Mouse (Mus musculus): Measurements from ENCODE around the gene Ror2. TPM values are rescaled to one million over a fixed set of nuclear protein-coding genes. Genes with fewer than 3 reads are reported as not detected.
A peak's percentile ranks its signal among the peaks of the same experiment; 100 is the strongest.

The Ror2 gene
- total RNA-seq, 2 experiments from 2014 or later: 4.4 to 5.4 TPM

DNA sequence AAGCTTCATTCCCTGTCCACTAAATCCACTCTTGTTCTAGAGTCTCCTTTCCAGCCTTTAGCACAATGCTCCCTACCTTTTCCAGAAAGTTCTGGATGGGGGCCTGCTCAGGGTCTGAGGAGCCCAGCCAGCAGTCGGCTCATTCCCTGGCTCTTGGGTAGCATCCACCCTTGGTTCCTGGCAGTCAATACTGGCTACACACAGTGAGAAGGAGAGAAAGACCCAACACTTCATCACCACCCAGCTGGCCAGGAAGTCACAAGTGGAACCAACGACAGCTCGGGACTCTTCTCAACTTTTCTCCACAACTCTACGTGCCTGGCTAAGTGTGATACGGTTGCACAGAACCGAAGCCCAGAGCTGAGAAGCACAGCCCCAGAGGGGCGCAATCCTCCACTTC is 86.7 kb downstream of the Ror2 start:
- intact Hi-C loops (cut with DNase I): no loop called here

DNA sequence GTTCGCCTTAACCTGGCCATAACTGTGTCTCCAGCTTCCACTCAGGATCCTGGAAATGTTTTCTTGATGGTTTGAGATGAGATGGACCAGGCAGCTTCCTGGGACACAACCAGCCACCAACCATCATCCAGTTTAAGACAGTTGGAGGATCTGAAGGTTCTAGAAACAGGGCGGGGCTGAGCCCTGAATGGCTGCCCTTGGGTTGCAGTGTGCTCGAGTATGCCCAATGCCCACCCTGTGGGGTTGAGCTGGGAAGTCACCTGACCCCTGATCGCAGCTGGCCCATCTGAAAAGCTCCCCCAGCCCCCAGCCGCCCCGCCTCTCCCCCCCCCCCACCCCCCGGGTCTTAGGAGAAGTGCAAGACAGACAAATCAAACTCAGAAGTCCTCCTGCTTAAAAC is 89.2 kb downstream of the Ror2 start:
- intact Hi-C loops (cut with DNase I): no loop called here
- DNase-seq: no peak

More for the DNA sequence above, 86.7 kb downstream of the Ror2 start:
- no peak for DNase-seq

DNA sequence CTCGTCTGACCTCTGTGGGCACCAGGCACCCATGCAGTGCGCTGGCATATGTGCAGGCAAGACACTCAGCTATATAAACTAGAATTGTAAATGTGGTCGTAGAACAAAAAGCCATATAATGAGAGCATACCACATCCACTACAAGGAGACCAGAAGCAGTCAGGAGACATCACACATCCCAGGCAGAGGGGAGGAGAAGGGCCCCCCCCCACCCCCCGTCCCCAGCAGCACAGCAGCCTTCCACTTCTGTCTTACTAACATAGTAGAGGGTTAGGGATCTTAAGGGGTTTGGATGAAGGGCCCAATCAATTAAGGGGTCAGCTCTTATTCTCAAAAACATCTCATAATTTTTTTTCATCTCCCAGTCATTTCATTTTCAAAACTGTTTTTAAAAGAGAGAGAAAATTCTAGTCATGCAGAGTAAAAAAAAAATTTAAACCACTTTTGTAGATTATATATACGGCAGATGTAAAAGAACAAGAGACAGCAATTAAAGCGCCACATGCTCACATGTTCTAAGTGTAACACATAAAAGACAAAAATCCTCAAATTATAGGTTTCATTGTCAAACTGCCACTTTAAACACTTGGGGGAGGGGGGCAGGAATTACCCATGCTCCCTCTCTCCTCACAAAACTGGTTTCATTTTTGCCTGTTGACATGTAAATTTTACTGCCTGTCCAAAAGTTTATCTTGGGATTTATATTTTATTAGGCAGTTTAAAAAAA is 89.8 kb downstream of the Ror2 start:
- no peak for DNase-seq
- intact Hi-C loops (cut with DNase I): no loop called here

DNA sequence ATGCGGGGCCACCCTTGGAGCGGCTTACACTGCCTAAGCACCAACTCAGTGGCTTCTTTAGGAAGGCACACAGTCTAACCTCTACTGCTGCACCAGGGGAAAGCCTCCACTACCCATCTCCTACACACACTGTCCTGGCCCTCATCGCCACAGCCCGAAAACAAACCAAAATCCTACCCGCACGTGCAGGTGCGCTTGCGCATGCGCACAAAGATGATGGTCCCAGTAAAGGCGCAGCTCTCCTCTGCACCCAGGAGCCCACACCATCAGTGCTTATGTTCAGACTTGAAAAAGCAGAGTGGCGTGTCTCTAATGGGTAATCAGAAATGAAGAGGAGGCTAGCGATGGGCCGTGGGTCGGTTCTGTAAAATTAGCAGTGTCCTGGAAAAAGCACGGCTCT is 91.6 kb downstream of the Ror2 start:
- intact Hi-C loops (cut with DNase I): no loop called here
- DNase-seq: no peak

DNA sequence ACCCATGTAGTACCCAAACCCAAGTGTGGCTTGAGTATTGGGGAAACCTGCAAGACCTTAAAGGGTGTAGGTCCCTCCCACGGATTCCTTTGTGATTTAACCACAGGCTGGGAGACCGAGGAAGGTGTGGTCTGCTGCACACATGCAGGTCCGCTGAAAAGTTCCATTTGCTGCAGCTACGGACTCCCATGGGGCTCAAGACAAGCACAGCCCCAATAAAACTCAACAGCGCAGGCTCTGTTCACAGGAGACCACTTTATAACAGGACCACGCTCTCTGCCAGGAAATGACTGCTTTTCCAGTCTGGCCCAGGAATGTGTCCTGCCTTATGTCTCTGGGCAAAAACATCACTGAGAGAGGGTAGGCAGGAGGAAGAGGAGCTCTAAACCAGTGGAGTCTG is 92.2 kb downstream of the Ror2 start:
- intact Hi-C loops (cut with DNase I): no loop called here
- no peak for DNase-seq

DNA sequence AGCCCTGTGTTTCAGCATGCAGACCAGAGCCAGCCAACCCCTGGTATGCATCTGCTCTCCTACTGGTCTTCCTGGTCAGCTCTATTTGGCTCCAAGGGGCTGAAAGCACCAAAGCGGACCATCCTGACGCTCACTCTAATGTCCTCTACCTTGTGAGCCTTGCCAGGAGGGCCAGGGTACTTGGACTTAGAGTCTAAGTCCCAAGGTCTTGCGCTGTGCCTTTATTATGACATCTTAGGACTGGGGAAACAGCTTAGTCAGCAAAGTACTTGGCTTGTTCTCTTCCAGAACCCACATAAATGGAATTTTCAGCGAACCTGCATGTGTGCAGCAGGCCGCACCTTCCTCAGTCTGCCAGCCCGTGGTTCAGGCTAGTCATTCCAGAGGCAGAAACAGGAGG is 93.6 kb downstream of the Ror2 start:
- DNase-seq: no peak
- intact Hi-C loops (cut with DNase I): no loop called here

DNA sequence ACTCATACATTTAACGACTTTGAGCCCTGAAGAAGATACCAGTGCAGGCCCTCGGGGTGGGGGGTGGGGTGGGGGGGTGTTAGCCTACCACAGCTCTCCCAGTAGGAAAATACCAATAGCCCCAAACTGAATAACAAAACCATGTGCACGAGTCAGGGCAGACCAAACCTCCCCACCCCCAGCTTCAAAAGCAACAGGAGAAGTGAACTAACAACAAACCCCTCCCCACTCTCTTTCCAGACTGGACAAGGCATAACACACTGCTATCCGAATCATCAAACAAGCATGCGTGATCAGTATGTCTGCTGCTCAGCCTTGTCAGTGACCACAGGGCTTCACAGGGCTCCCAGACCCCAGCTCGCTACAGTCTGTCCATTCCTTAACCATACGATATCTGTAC is 94.3 kb downstream of the Ror2 start:
- intact Hi-C loops (cut with DNase I): no loop called here
- DNase-seq: no peak

DNA sequence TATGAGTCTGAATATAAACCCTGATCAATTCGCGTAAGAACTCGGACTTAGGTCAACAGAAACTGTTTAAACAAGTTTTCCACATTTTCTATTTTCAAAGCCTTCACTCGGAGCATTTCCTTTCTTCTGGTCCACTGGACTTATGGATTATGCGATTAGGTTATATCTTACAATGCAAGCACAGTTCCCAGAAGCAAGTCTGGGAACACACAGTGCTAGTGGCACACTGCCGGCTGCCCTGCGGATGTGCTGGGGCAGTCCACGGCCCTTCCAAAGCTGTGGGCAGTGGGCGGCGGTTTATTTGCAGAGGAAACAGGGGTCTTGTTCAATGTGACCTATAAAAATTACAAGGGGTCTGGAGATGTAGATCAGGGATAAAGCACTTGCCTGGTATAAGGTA is 97.0 kb downstream of the Ror2 start:
- intact Hi-C loops (cut with DNase I): no loop called here
- DNase-seq: no peak

DNA sequence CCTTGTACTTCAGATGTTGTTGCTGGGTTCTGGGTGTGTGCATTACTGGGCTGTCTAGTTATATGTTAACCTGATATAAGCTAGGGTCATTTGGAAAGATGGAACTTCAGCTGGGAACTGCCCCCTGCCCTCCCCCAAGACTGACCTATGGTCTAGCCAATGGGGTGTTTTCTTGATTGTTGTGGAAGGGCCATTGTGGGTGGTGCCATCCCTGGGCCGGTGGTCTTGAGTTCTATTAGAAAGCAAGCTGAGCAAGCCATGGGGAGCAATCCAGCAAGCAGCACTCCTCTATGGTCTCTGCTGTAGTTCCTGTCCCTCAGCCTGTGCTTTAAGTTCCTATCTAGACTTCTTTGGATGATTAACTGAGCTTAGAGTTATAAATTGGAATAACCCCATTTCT is 101.1 kb downstream of the Ror2 start:
- DNase-seq: no peak
- intact Hi-C loops (cut with DNase I): no loop called here

DNA sequence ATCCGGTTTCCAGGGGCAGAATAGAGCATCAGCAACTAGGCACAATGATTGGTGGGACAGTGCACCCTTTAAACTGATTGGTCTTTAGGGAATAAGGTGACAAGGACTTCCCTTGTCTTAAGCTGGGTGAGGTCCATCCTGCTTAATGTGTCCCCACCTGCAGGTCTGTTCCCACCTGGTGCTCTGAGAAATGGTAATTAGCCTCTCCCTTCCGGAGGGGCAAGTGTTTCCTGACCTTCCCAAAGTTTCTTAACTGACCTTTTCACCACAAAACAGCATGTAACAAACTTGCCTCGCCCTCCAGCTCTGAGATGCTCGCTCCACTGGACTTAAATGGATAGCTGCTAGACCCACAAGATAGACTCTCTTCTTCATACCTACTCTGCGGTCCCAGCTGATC is 101.8 kb downstream of the Ror2 start:
- DNase-seq: no peak
- intact Hi-C loops (cut with DNase I): no loop called here

DNA sequence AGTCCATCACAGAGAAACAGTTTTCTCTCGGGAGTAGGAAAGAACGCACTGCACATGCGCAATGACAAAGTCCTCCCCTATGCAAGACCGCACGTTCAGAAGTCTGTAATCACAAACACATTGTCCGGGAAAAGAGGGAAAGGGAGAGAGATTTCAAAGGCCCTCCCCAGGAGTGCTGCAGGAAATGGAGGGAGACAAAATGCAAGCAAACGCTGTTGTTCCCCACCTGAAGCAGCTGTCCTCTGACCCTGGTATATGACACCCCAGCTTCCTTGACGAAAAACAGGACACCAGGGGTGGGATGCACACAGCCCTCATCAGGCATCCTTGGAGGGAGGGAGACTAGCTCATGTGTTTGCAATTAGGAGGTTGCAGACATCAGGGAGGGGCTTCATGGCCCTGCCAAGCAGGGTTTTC is 102.8 kb downstream of the Ror2 start:
- intact Hi-C loops (cut with DNase I): no loop called here
- no peak for DNase-seq

DNA sequence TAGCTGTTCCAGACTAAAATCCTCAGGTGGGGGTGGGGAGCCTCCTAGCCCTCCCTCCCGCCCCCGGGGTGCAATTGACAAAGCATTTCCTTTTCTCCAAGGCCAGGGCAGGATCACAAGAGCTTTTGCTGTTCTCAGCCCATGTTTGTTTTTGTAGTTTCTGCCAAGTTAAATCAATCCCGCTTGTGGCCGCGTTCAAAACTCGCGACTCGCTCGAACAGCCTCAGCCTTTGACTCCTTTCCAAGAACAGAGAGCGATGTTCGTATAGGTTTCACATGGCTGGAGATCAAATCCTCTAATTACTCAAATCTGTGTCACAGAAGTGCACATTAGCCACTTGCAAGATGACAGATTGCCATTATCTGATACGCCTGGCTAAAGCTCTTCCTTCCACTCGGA is 107.3 kb downstream of the Ror2 start:
- intact Hi-C loops (cut with DNase I): no loop called here
- DNase-seq: peak; percentile 24

DNA sequence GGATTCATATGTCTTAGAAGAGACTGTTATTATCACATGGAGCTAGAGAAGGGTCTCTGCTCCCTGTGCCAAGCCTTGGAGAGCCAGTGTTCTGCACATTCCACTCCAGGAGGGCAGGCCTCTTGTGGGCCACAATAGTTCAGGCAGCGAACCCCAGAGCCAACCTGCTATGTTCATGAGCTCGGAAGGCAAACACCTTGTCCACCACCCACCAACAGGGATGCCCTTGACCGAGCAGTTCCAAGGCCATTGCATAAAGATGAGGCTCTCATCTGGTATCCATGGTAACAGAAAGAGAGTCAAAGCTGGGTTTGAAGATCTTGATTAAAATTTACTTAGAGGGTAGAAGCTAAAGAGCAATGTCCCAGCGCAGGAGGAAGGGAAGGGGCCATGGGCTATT is 107.8 kb downstream of the Ror2 start:
- no peak for DNase-seq
- intact Hi-C loops (cut with DNase I): no loop called here

DNA sequence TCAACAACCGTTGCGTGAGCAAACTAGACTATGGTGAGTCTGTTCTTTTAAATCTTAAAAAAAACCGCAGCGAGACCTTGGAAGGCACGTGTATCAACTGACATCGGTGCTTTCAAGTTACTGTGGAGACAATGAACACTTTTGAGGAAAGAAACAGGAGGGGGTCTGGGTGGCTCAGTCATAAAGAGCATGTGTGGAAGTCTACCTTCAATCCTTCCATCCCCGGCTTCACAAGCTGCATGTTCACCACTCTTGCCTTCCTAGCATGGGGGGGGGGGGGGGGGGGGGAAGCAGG is 108.6 kb downstream of the Ror2 start:
- intact Hi-C loops (cut with DNase I): no loop called here
- DNase-seq: no peak

DNA sequence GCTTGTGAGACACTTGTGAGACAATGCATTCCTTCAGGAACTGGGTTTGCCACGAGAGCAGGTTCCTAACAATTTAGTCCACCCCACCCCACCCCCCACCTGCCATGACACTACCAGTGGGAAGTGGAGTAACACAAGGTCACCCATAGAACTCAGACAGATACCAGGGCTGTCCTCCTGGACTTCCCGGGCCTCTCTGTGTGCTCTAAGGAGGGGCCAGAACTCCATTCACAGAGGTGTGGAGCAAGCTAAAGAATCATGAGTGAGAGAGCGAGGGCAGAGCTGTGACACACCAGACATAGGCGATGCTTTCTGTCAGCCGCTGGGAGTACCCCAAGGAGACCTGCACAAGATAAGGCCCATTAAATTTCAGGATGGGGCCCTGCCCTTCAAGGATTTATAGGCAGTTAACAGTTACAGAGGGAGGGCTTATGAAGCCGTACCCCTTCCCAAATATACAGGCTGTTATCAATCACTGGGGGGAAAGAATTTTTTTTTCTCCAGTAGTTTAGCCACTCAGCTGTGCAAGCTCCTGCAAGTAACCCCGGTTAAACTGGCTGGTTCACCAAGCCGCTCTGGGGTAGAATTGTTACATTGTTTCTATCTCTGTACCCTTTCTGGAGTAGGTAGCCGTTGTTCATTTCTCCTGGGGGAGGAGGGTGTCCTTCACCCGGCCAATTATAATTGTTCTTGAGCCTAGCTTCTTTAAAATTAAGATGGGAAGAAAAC is 109.1 kb downstream of the Ror2 start:
- DNase-seq: no peak
- intact Hi-C loops (cut with DNase I): no loop called here

DNA sequence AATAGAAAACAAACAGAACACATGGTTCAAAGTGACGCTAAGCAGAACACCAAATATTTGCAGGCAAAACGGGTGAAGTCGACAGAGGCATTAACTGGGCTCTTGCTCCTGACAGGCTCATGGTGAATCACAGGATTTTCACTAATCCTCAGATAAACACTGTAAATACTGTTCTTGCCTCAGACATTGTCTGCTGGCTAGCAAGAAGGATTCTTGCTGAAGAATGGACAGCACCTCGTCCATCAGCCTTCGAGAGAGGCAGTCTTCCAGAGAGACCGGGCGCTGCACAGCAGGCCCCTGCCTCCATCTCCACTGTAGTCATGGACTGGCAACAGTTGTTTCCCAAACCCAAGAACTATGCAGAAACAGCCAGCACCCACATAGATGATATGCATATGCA is 110.9 kb downstream of the Ror2 start:
- intact Hi-C loops (cut with DNase I): no loop called here
- no peak for DNase-seq

DNA sequence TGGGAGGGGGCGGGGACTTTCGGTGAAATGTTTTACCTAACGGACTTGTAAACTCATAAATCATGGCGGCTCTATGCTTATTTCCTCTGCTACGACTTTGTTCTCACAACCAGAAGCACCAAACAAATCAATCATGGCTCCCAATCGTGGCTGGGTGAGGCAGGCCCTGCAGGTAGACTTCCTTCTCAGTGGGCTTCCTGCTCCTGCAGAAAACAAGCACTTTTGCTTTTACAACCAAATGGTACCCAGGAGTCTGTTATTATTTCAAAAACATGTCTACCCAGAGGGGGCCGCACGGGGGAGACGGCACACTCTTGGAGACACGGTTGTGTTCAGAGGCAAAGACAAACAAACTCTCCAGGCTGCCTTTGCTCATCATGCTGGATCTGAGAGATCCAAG is 122.3 kb downstream of the Ror2 start:
- no peak for DNase-seq
- intact Hi-C loops (cut with DNase I): no loop called here

DNA sequence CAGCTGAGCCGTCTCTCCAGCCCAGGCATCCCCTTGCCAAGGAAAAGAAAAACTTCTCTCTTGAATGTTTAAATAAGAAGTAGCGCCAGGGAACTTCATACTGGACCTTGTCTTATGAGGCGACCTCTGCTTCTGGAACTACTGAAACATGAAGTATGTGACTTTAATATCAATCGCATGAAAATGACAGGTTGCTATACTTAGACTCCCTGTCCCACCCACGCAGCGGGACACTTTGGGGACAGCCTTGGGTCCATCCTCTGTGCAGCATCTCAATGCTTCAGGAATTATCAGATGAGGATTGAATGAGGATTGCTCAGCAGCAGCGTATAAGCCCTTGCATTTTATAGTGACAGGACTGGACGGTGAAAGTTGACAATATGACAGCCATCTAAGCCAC is 122.9 kb downstream of the Ror2 start:
- no peak for DNase-seq
- intact Hi-C loops (cut with DNase I): no loop called here

DNA sequence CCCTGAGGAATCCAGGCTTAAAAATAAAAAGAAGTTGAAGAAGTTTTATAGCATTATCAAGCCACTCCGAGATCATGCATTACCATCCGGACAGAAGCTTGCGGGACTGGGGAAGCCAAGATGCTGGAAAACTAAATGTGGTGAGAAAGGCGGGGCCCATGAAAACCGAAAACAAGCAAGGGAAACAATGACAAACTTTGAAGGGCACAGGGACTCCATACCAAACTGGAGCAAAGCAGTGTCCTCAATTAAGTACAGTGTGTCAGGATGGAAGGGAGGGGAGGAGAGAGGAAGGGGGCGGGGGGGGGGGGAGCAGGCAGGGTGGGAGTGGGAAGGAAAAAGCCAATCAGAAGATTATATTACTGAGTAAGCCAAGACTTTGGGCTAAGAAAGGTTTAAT is 126.4 kb downstream of the Ror2 start:
- DNase-seq: no peak
- intact Hi-C loops (cut with DNase I): no loop called here

DNA sequence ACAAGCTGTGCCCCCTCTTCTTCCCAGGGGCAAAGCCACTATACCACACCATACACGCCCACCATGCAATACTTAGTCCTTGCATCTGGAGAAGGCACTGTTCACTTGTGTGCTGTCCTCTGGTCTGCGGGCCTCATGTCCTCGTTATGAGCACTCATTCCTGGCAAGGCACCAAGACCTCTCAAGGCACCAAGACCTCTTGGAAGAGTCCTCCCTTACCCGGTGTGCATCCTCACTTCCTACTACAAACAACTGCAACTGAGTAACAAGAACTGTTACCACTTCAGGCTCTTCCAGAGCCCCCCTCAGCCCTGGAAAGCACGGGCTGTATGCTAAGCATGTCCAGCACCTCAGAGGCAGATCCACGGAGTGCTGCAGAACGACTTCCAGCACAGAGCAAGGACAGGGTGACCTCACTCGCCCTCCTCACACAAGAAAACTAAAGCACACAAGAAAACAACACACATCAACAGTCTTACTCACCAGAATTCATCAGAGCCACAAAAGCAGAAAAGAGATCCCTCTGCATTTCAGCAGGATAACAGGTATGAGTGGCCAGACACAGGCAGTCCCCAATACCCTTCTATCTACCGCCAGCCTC is 127.4 kb downstream of the Ror2 start:
- DNase-seq: no peak
- intact Hi-C loops (cut with DNase I): no loop called here

DNA sequence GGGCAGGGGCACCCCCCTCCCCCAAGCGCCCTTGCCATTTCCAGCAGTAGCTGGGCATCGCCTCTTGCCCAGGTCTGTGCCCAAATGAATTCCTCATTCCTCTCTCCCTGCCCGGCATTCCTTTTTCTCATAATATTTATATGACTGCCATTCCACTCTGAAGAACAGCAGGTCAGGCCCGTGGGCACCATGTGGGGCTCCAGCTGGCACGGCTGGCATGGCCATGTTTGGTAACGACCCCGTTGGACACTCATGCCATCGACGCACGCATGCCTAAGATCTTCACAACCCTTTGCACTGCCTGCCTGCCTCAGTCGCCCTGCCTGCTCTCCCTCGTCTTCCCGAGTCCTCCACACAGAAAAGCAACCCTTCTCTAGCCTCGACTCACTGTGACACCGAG is 129.0 kb downstream of the Ror2 start:
- intact Hi-C loops (cut with DNase I): no loop called here
- peak; percentile 37 for DNase-seq

DNA sequence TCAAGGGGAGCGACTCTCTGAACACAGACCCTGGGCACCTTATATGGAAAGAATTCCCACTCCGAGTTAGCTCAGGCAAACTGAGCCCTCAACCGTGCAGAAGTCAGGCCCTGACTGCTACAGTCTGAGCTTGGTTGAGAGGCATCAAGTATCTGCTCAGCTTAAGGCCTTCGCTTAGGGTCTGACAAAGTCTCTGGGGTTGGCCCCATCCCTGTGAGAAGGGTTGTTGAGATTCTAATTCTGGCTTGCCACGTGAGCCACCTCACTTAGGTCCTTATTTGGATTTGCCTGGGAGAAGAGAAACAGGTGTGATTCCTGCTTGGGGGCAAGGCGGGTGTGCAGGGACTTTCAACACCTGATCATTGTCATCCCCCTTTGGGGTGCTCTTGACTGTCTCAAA is 129.6 kb downstream of the Ror2 start:
- intact Hi-C loops (cut with DNase I): no loop called here
- no peak for DNase-seq

DNA sequence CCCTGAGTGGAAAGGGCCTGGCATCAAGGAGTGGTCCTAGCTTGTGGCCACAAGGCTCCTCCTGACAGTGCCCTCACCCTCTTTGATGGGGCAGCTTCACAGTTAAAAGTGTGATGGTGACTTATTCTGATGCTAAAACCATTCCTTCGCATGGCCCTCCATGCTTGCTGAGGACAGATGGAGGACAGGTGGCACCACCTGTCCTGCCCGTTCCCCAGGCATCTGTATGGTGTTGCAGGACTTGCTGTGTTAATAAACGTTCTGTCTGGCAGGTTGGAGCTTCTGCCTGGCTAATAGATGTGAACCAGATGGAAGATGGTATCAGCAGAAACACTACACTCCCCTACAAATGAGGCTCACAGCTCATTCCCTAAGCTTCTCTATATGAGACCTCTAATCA is 140.4 kb downstream of the Ror2 start:
- intact Hi-C loops (cut with DNase I): no loop called here
- DNase-seq: no peak
